In genomic region chr9:99458529-99459208, GRCm38 (mm10) we compare ENCODE assay signal across 10 mouse cellular contexts. TPM values are rescaled to one million over a fixed set of nuclear protein-coding genes. Genes with fewer than 3 reads are reported as not detected.
DNase-seq lines count a peak whose midpoint lies in the region; ATAC-seq and TF ChIP-seq lines count a peak whose summit lies in the region.
"Had no signal": no experiment of that assay in that cellular context is flagged by ENCODE, and none has a peak within 500 bp of the region (broad histone marks: within the 10 kb centered on the region; RNA-seq: fewer than 3 reads in every experiment).

No protein-coding gene starts in this region.

- H3K4me3 ChIP-seq in forebrain, embryonic 10.5 days = no peak overlapping the region
- no peak overlapping the region for H3K4me3 ChIP-seq in forebrain, embryonic 15.5 days
- H3K4me3 ChIP-seq in liver, embryonic 12.5 days = no peak overlapping the region
- no peak overlapping the region for H3K4me3 ChIP-seq in liver, embryonic 11.5 days (ENCODE audit: low read depth, low read length)
- H3K4me3 ChIP-seq in small intestine, adult 2 months (ENCODE audit: low read depth, low read length) = no peak overlapping the region
- H3K4me3 ChIP-seq: neural tube, embryonic 13.5 days had no signal

- TF ChIP-seq POLR2A in small intestine, adult 2 months (IDR thresholded peaks at IDR 0.05; ENCODE audit: low read depth, low read length) = no peak

- H3K9me3 ChIP-seq in forebrain, embryonic 10.5 days = no peaks in the 10 kb centered on the region
- H3K9me3 ChIP-seq in forebrain, embryonic 15.5 days = no peaks in the 10 kb centered on the region
- no peaks in the 10 kb centered on the region for H3K9me3 ChIP-seq in liver, embryonic 12.5 days (replicated peaks)
- H3K9me3 ChIP-seq in liver, embryonic 11.5 days (ENCODE audit: control insufficient read depth, low read length) = no peaks in the 10 kb centered on the region
- H3K9me3 ChIP-seq: neural tube, embryonic 13.5 days had no signal

- no peaks in the 10 kb centered on the region for H3K4me1 ChIP-seq in forebrain, embryonic 10.5 days
- no peaks in the 10 kb centered on the region for H3K4me1 ChIP-seq in forebrain, embryonic 15.5 days
- H3K4me1 ChIP-seq in liver, embryonic 12.5 days = no peaks in the 10 kb centered on the region
- H3K4me1 ChIP-seq in liver, embryonic 11.5 days (replicated peaks; ENCODE audit: control insufficient read depth, insufficient read depth, low read length) = no peaks in the 10 kb centered on the region
- H3K4me1 ChIP-seq in small intestine, adult 2 months (ENCODE audit: control insufficient read depth, insufficient read depth, insufficient read length, low read length) = no peaks in the 10 kb centered on the region
- H3K4me1 ChIP-seq: neural tube, embryonic 13.5 days had no signal

- no peaks in the 10 kb centered on the region for H3K27me3 ChIP-seq in forebrain, embryonic 10.5 days (ENCODE audit: poor library complexity, severe bottlenecking)
- no peaks in the 10 kb centered on the region for H3K27me3 ChIP-seq in forebrain, embryonic 15.5 days
- H3K27me3 ChIP-seq in liver, embryonic 12.5 days (replicated peaks) = peaks cover 25% of the 10 kb centered on the region
- no peaks in the 10 kb centered on the region for H3K27me3 ChIP-seq in liver, embryonic 11.5 days (replicated peaks; ENCODE audit: control insufficient read depth, insufficient read depth, low read length)
- H3K27me3 ChIP-seq in small intestine, adult 2 months (ENCODE audit: control insufficient read depth, insufficient read depth, low read length) = no peaks in the 10 kb centered on the region
- H3K27me3 ChIP-seq: neural tube, embryonic 13.5 days had no signal

- DNase-seq in forebrain, embryonic 10.5 days (ENCODE audit: extremely low spot score, low spot score) = peak; percentile 53
- peak; percentile 77 for DNase-seq in liver
- peak; percentile 68 for DNase-seq in adrenal gland, adult 2 months
- DNase-seq in embryo, embryonic 10.5 days (ENCODE audit: low spot score) = peak; percentile 81
- DNase-seq in liver, embryonic 11.5 days (ENCODE audit: low spot score) = peak; percentile 54

- H3K36me3 ChIP-seq in forebrain, embryonic 10.5 days (replicated peaks) = no peaks in the 10 kb centered on the region
- H3K36me3 ChIP-seq in forebrain, embryonic 15.5 days = no peaks in the 10 kb centered on the region
- H3K36me3 ChIP-seq in liver, embryonic 12.5 days = no peaks in the 10 kb centered on the region
- H3K36me3 ChIP-seq in liver, embryonic 11.5 days (ENCODE audit: control insufficient read depth, insufficient read depth, low read length) = no peaks in the 10 kb centered on the region
- no peaks in the 10 kb centered on the region for H3K36me3 ChIP-seq in small intestine, adult 2 months (ENCODE audit: control insufficient read depth, insufficient read depth, low read length)
- H3K36me3 ChIP-seq: neural tube, embryonic 13.5 days had no signal

- H3K9ac ChIP-seq in forebrain, embryonic 15.5 days (replicated peaks) = no peak overlapping the region
- no peak overlapping the region for H3K9ac ChIP-seq in liver, embryonic 12.5 days
- no peak overlapping the region for H3K9ac ChIP-seq in liver, embryonic 11.5 days (ENCODE audit: low read depth, low read length)
- H3K9ac ChIP-seq: neural tube, embryonic 13.5 days had no signal

- no peak overlapping the region for H3K27ac ChIP-seq in forebrain, embryonic 10.5 days
- no peak overlapping the region for H3K27ac ChIP-seq in forebrain, embryonic 15.5 days (replicated peaks)
- no peak overlapping the region for H3K27ac ChIP-seq in liver, embryonic 12.5 days
- no peak overlapping the region for H3K27ac ChIP-seq in liver, embryonic 11.5 days (ENCODE audit: low read depth, low read length)
- H3K27ac ChIP-seq in small intestine, adult 2 months (ENCODE audit: insufficient read depth, low read depth, low read length) = no peak overlapping the region
- H3K27ac ChIP-seq: neural tube, embryonic 13.5 days had no signal

- WGBS in forebrain, embryonic 10.5 days = 45% methylated on average over 12 of the region's 12 CpGs
- WGBS in forebrain, embryonic 15.5 days = 40% methylated on average over 12 of the region's 12 CpGs
- WGBS in liver, embryonic 12.5 days (ENCODE audit: insufficient replicate concordance) = 30% methylated on average over 12 of the region's 12 CpGs
- 28% methylated on average over 12 of the region's 12 CpGs for WGBS in liver, embryonic 11.5 days
- WGBS in small intestine, adult 2 months = 32% methylated on average over 12 of the region's 12 CpGs

- no peak for ATAC-seq in forebrain, embryonic 15.5 days (replicated peaks)
- ATAC-seq in liver, embryonic 12.5 days = no peak
- no peak for ATAC-seq in liver, embryonic 11.5 days (replicated peaks; ENCODE audit: low FRiP score)

- H3K4me2 ChIP-seq in forebrain, embryonic 15.5 days (replicated peaks) = no peak overlapping the region
- H3K4me2 ChIP-seq in liver, embryonic 12.5 days = no peak overlapping the region
- no peak overlapping the region for H3K4me2 ChIP-seq in liver, embryonic 11.5 days
- H3K4me2 ChIP-seq: neural tube, embryonic 13.5 days had no signal

- TF ChIP-seq CTCF in small intestine, adult 2 months (IDR thresholded peaks at IDR 0.05; ENCODE audit: extremely low read depth, insufficient read length, insufficient replicate concordance, low read depth, low read length) = peak; percentile 74; the same call in 1 of the 2 replicates

RNA-seq across cellular contexts. Expression of gene Nme9, which starts 7.4 kb away (rescaled TPM):
- not detected in 2 replicates for polyA plus RNA-seq in forebrain, embryonic 10.5 days (2016; fragmentation: Nextera tagmentation; extraction: Ambion mirVana)
- 1.0 and 1.6 TPM in 2 replicates for polyA plus RNA-seq in forebrain, embryonic 15.5 days (2015; fragmentation: Nextera tagmentation; extraction: Ambion mirVana)
- polyA plus RNA-seq in liver, embryonic 12.5 days (2016; fragmentation: Nextera tagmentation; extraction: Ambion mirVana) = not detected in 2 replicates
- not detected for total RNA-seq in adrenal gland, adult 2 months (2021)
- polyA plus RNA-seq in adrenal gland, adult 2 months (2012; rRNA removed) = not detected in 2 replicates
- polyA plus RNA-seq in liver, embryonic 11.5 days (2014; fragmentation: Nextera tagmentation; extraction: Ambion mirVana) = not detected in 2 replicates
- 0.19 and 0.43 TPM in 2 replicates for polyA plus RNA-seq in small intestine, adult 2 months (2012; rRNA removed)
- polyA plus RNA-seq: heart, embryonic 14.5 days; neural tube, embryonic 13.5 days had no signal

RNA-seq across cellular contexts. Expression of gene Mras, which starts 21.5 kb away (rescaled TPM):
- 7.6 and 8.7 TPM in 2 replicates for polyA plus RNA-seq in forebrain, embryonic 10.5 days (2016; fragmentation: Nextera tagmentation; extraction: Ambion mirVana)
- 58.8 and 59.5 TPM in 2 replicates for polyA plus RNA-seq in forebrain, embryonic 15.5 days (2015; fragmentation: Nextera tagmentation; extraction: Ambion mirVana)
- 3.1 and 5.2 TPM in 2 replicates for polyA plus RNA-seq in liver, embryonic 12.5 days (2016; fragmentation: Nextera tagmentation; extraction: Ambion mirVana)
- 10 to 100 TPM; 61.0 to 61.1 TPM for total RNA-seq in adrenal gland, adult 2 months (2021)
- polyA plus RNA-seq in adrenal gland, adult 2 months (2012; rRNA removed) = 31.4 and 33.1 TPM in 2 replicates
- 4.8 and 5.5 TPM in 2 replicates for polyA plus RNA-seq in liver, embryonic 11.5 days (2014; fragmentation: Nextera tagmentation; extraction: Ambion mirVana)
- polyA plus RNA-seq in small intestine, adult 2 months (2012; rRNA removed) = 2.6 TPM in 2 replicates
